Comparison of ENCODE assay signal across 24 mouse cellular contexts in the genomic region with DNA sequence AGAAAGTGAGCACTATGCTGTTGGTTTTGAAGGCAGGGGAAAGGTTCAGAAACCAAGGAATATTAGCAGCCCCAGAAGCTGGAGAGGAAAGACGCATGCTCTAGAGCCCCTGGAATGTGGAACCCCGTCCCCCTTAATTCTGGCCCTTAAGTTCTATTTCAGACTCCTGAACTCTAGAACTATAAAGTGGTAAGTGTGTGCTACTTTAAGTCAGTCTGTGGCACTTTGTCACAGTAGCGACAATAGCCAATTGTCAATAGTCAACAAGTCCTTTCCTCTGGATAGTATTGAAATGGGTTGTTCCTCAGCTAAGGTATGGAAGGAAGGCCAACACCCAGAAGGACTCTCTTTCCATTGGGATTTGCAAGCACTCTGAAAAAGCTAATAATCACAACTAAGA.
"Had no signal": no experiment of that assay in that cellular context is flagged by ENCODE, and none has a peak within 500 bp of the region (broad histone marks: within the 10 kb centered on the region; RNA-seq: fewer than 3 reads in every experiment).

No protein-coding gene starts in this region.

- H3K27me3 ChIP-seq: embryonic facial prominence, embryonic 12.5 days had no signal

- H3K27ac ChIP-seq: embryonic facial prominence, embryonic 12.5 days; embryonic facial prominence, embryonic 13.5 days; embryonic facial prominence, embryonic 15.5 days; forebrain, embryonic 10.5 days; forebrain, embryonic 12.5 days; forebrain, embryonic 13.5 days; forebrain, embryonic 15.5 days; gastrocnemius, adult 2 months; heart, adult 2 months; heart, embryonic 10.5 days had no signal

- H3K4me3 ChIP-seq: embryonic facial prominence, embryonic 12.5 days; embryonic facial prominence, embryonic 13.5 days; embryonic facial prominence, embryonic 15.5 days; erythroblast, embryonic 14.5 days; forebrain, embryonic 10.5 days; forebrain, embryonic 12.5 days; forebrain, embryonic 13.5 days; forebrain, embryonic 15.5 days; gastrocnemius, adult 2 months; heart, adult 2 months; heart, embryonic 10.5 days had no signal

- H3K9me3 ChIP-seq: embryonic facial prominence, embryonic 12.5 days; embryonic facial prominence, embryonic 15.5 days; forebrain, embryonic 12.5 days; forebrain, embryonic 15.5 days; heart, embryonic 10.5 days had no signal

- DNase-seq: cerebellum, adult 9-10 months; cerebellum, adult 9-11 months; cerebellum, postnatal 10 days; cerebellum, postnatal 14 days; cerebellum, postnatal 25 days; cerebellum, postnatal 36 days; embryo, embryonic 11 days; forebrain, postnatal 0 days; gastrocnemius, adult 2 months; gastrocnemius, postnatal 10 days; gastrocnemius, postnatal 14 days; gastrocnemius, postnatal 36 days; heart, adult 11 months; heart, adult 18-20 months; heart, adult 2 months had no signal

- H3K4me1 ChIP-seq: embryonic facial prominence, embryonic 12.5 days; forebrain, embryonic 12.5 days; forebrain, embryonic 13.5 days; forebrain, embryonic 15.5 days had no signal

- H3K36me3 ChIP-seq: embryonic facial prominence, embryonic 12.5 days; embryonic facial prominence, embryonic 13.5 days; embryonic facial prominence, embryonic 15.5 days; forebrain, embryonic 10.5 days; forebrain, embryonic 12.5 days; forebrain, embryonic 15.5 days; heart, embryonic 10.5 days had no signal
